Mouse (Mus musculus): Measurements from ENCODE around the gene Wfdc3. TPM values are rescaled to one million over a fixed set of nuclear protein-coding genes. Genes with fewer than 3 reads are reported as not detected.

Wfdc3 gene
- polyA plus RNA-seq, 1 experiment from 2014 or later: 1.1 TPM

DNA sequence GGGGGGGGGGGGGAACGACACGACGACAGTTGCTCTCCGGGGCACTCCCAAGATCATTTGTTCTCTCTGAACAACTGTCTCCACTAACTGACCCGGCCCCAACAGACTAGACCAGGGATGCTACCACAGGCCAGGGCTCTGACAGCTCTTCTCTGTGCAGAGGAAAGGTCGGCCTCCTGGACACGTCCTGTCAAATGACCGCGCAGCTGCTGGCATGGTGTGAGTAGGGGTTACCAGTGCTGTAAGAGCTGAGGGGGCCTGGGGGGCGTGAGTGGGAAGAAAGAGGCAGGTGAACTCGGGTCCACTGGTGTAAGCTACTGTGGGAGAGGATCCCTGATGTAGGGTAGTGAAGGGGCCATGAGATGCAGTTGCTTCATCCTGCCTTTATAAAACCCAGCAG lies 12.1 kb upstream of the Wfdc3 start:
- no peak overlapping the region for H3K4me3 ChIP-seq
- H3K27me3 ChIP-seq: no peaks in the 10 kb centered on the region
- 93% methylated on average over 11 of the region's 11 CpGs for WGBS
- no peak for ATAC-seq (replicated peaks)
- H3K27ac ChIP-seq (replicated peaks): no peak overlapping the region
- H3K9me3 ChIP-seq: no peaks in the 10 kb centered on the region
- no peaks in the 10 kb centered on the region for H3K4me1 ChIP-seq
- no peak overlapping the region for H3K4me2 ChIP-seq (replicated peaks)
- H3K36me3 ChIP-seq: peaks cover 93% of the 10 kb centered on the region
- no peak overlapping the region for H3K9ac ChIP-seq (replicated peaks)

- H3K4me3 ChIP-seq: no peak overlapping the region
- no peak overlapping the region for H3K9ac ChIP-seq (replicated peaks)
- 90% methylated on average over 2 of the region's 2 CpGs for WGBS
- H3K27ac ChIP-seq (replicated peaks): no peak overlapping the region
- peaks cover 83% of the 10 kb centered on the region for H3K36me3 ChIP-seq
- no peak for ATAC-seq (replicated peaks)
- H3K27me3 ChIP-seq: no peaks in the 10 kb centered on the region
- H3K4me2 ChIP-seq (replicated peaks): no peak overlapping the region
- no peaks in the 10 kb centered on the region for H3K9me3 ChIP-seq
- H3K4me1 ChIP-seq: no peaks in the 10 kb centered on the region
These were observed 9.1 kb upstream of the Wfdc3 start for GRCm38 (mm10) chr2:164754800-164755199.

DNA sequence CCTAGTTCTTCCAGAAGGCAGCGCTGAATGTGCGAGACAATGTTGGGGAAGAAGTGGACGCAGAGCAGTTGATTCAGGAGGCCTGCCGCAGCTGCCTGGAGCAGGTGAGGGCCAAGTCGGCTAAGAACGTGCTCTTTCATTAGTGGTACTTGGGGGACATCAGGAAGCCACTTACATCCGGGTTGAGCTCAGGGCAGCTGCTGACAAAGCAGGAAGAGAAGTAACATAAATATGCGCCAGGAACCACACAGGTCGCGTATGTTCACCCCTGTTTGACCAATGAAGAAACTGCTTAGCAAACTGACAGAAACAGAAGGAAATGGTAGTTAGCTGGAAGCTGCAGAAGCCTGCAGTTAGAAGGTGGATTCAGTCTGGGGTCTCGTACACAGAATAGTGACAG lies 8.4 kb upstream of the Wfdc3 start:
- Histone ChIP-seq H3K9ac (replicated peaks) (no peak overlapping the region), H3K4me2 (replicated peaks) (no peak overlapping the region), H3K4me1 (no peaks in the 10 kb centered on the region), H3K27ac (replicated peaks) (no peak overlapping the region), H3K36me3 (peaks cover 76% of the 10 kb centered on the region), H3K27me3 (no peaks in the 10 kb centered on the region), H3K9me3 (no peaks in the 10 kb centered on the region), H3K4me3 (no peak overlapping the region)
- no peak for ATAC-seq (replicated peaks)
- WGBS: 90% methylated on average over 11 of the region's 11 CpGs

- Histone ChIP-seq H3K4me2 (replicated peaks) (no peak overlapping the region), H3K4me3 (no peak overlapping the region), H3K36me3 (peaks cover 78% of the 10 kb centered on the region), H3K27me3 (no peaks in the 10 kb centered on the region), H3K9ac (replicated peaks) (no peak overlapping the region), H3K4me1 (peaks cover 14% of the 10 kb centered on the region), H3K9me3 (no peaks in the 10 kb centered on the region), H3K27ac (replicated peaks) (no peak overlapping the region)
- 87% methylated on average over 2 of the region's 2 CpGs for WGBS
- ATAC-seq (replicated peaks): no peak
These were observed 6.7 kb upstream of the Wfdc3 start for GRCm38 (mm10) chr2:164752454-164752853.

DNA sequence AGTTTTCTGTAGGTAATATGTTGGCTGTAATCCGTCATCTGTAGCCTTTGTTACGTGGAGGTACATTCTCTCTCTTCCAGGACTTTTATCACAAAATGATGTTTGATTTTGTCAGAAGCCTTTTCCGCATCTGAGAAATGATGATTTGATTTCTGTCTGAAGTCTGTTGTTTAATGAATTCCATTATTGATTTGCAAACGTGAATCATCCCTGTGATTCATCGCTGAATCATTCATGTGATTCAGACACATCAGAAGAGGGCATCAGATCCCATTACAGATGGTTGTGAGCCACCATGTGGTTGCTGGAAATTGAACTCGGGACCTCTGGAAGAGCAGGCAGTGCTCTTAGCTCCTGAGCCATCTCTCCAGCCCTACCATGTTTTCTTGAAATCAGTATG lies 3.3 kb upstream of the Wfdc3 start:
- Histone ChIP-seq H3K27ac (replicated peaks) (no peak overlapping the region), H3K4me1 (peaks cover 34% of the 10 kb centered on the region), H3K4me3 (no peak overlapping the region), H3K9me3 (no peaks in the 10 kb centered on the region), H3K9ac (replicated peaks) (no peak overlapping the region), H3K27me3 (no peaks in the 10 kb centered on the region), H3K36me3 (peaks cover 45% of the 10 kb centered on the region; the same call in 1 of the 2 replicates), H3K4me2 (replicated peaks) (no peak overlapping the region)
- 91% methylated on average over 6 of the region's 6 CpGs for WGBS
- no peak for ATAC-seq (replicated peaks)

GRCm38 (mm10) chr2:164748191-164748590 lies 2.5 kb upstream of the Wfdc3 start:
- no peak for ATAC-seq (replicated peaks)
- peaks cover 42% of the 10 kb centered on the region; the same call in 1 of the 2 replicates for H3K36me3 ChIP-seq

DNA sequence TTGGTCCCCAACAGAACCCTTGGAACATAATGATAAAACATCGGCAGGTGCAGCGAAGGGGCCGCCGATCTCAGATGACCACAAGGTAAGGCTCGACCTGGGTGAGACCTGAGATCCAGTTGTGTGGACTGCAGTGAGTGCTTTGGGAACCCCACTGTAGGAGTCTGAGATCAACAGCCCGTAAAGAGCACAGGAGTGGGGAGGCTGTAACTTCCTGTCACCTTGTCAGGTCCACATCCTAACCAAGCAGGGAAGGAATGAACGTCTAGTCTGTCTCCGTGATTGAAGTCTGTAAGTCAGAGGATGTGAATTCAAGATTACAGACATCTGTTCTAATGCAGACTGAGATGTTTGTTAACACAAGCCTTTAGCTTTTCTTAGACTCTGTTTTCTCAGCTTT lies 962 bp upstream of the Wfdc3 start:
- ATAC-seq (replicated peaks): no peak
- Histone ChIP-seq H3K4me3 (peak overlapping the region; percentile 86), H3K36me3 (peaks cover 28% of the 10 kb centered on the region; the same call in 1 of the 2 replicates), H3K9ac (replicated peaks) (peak overlapping the region; percentile 90), H3K27ac (replicated peaks) (no peak overlapping the region), H3K27me3 (no peaks in the 10 kb centered on the region), H3K4me2 (replicated peaks) (peak overlapping the region; percentile 80), H3K4me1 (peaks cover 34% of the 10 kb centered on the region), H3K9me3 (no peaks in the 10 kb centered on the region)
- WGBS: 60% methylated on average over 8 of the region's 8 CpGs

More at GRCm38 (mm10) chr2:164748191-164748590, 2.5 kb upstream of the Wfdc3 start:
- WGBS: 88% methylated on average over 4 of the region's 4 CpGs
- H3K4me1 ChIP-seq: peaks cover 34% of the 10 kb centered on the region
- no peak overlapping the region for H3K4me2 ChIP-seq (replicated peaks)
- H3K27ac ChIP-seq (replicated peaks): no peak overlapping the region
- no peaks in the 10 kb centered on the region for H3K27me3 ChIP-seq
- no peak overlapping the region for H3K4me3 ChIP-seq
- no peaks in the 10 kb centered on the region for H3K9me3 ChIP-seq
- H3K9ac ChIP-seq (replicated peaks): no peak overlapping the region

DNA sequence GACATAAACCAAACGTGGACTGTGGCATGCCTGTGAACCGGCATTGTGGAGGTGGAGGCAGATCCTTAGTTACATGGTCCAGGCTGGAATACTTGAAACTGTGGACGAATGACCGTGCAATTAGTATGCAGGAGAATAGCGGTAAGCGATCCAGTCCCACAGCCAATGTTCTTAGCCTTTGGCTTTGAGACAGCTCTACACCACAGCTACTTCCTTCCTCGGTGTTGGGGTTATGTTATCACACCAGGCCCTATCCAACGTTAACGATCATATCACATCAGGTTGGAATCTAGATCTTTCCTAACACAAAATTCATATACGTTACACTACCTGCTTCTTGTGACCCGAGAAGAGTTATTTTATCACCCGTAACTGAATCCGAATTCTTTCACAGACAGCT lies 744 bp downstream of the Wfdc3 start:
- peak overlapping the region; percentile 86 for H3K4me3 ChIP-seq
- 77% methylated on average over 13 of the region's 13 CpGs for WGBS
- no peaks in the 10 kb centered on the region for H3K9me3 ChIP-seq
- peak overlapping the region; percentile 90; the same call in 1 of the 2 replicates for H3K9ac ChIP-seq (replicated peaks)
- peak overlapping the region; percentile 80 for H3K4me2 ChIP-seq (replicated peaks)
- peak; percentile 7; the same call in 1 of the 2 replicates for ATAC-seq (replicated peaks)
- H3K27me3 ChIP-seq: no peaks in the 10 kb centered on the region
- peaks cover 17% of the 10 kb centered on the region; the same call in 1 of the 2 replicates for H3K36me3 ChIP-seq
- peaks cover 34% of the 10 kb centered on the region for H3K4me1 ChIP-seq
- H3K27ac ChIP-seq (replicated peaks): no peak overlapping the region

DNA sequence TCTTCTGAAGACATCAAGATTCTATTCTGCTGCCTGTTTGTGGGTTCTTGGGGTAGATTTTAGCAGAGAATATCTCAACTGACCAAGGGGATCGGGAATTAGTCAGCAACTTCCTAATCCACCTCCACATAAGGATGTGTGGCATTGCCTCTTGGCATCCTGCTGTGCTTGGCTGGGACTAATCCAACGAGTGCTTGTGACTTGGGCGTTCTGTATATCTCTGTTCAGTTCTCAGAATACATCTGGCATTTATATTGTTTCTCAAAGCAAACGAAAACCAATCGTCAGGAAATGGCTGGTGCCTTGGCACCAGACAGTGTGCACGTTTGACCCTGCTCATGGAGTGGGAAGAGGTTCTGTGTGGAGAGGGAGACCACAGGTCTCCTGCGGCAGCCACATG lies 5.9 kb downstream of the Wfdc3 start:
- H3K9ac ChIP-seq (replicated peaks): no peak overlapping the region
- H3K4me2 ChIP-seq (replicated peaks): no peak overlapping the region
- H3K4me3 ChIP-seq: no peak overlapping the region
- no peak overlapping the region for H3K27ac ChIP-seq (replicated peaks)
- no peaks in the 10 kb centered on the region for H3K36me3 ChIP-seq
- ATAC-seq (replicated peaks): no peak
- H3K4me1 ChIP-seq: peaks cover 2% of the 10 kb centered on the region
- no peaks in the 10 kb centered on the region for H3K9me3 ChIP-seq
- no peaks in the 10 kb centered on the region for H3K27me3 ChIP-seq
- 62% methylated on average over 7 of the region's 7 CpGs for WGBS

DNA sequence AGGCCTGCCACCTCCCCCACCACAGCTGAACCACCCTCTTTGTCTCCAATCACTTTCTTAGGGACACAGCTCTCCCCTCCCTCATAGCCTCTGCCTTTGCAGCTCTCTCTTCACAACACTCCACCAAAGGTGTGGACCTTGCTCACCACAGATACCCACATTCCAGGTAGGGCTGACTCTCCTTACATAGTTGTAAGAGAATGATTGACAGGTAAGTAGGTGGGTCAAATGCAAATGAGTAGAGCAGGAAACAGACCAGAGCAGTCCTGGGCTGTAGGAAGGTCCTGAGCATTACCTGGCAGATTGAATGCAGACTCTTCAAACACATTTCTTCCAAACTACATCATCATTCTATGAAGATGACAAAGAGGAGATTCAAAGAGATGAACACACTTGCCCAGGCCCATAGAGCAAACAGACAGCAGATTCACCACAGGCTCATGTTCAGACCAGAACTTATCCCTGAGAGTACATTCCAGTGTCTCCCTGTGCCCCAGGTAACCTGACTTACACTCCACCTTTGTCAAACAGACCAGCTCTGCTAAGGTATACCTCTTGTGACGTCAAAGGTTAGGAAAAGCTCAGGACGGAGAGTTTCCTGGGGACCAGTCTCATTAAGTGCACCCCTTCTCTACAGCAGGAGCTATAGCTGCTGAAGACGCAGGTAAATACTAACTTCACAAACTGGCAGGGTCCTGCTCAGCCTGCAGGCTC lies 8.2 kb downstream of the Wfdc3 start:
- H3K4me3 ChIP-seq: no peak overlapping the region
- 70% methylated on average over 3 of the region's 3 CpGs for WGBS
- no peaks in the 10 kb centered on the region for H3K27me3 ChIP-seq
- H3K36me3 ChIP-seq: no peaks in the 10 kb centered on the region
- H3K4me2 ChIP-seq (replicated peaks): no peak overlapping the region
- H3K4me1 ChIP-seq: no peaks in the 10 kb centered on the region
- no peak overlapping the region for H3K9ac ChIP-seq (replicated peaks)
- no peak for ATAC-seq (replicated peaks)
- no peaks in the 10 kb centered on the region for H3K9me3 ChIP-seq
- no peak overlapping the region for H3K27ac ChIP-seq (replicated peaks)

- ATAC-seq (replicated peaks): no peak
- H3K9me3 ChIP-seq: no peaks in the 10 kb centered on the region
- 92% methylated on average over 5 of the region's 5 CpGs for WGBS
These were observed 10.3 kb downstream of the Wfdc3 start for GRCm38 (mm10) chr2:164735446-164735845.

GRCm38 (mm10) chr2:164734839-164735238 lies 10.9 kb downstream of the Wfdc3 start:
- WGBS: 84% methylated on average over 5 of the region's 5 CpGs

More at GRCm38 (mm10) chr2:164735446-164735845, 10.3 kb downstream of the Wfdc3 start:
- H3K27me3 ChIP-seq: no peaks in the 10 kb centered on the region
- no peak overlapping the region for H3K27ac ChIP-seq (replicated peaks)
- no peak overlapping the region for H3K4me2 ChIP-seq (replicated peaks)
- H3K9ac ChIP-seq (replicated peaks): no peak overlapping the region
- no peaks in the 10 kb centered on the region for H3K36me3 ChIP-seq
- no peak overlapping the region for H3K4me3 ChIP-seq
- H3K4me1 ChIP-seq: no peaks in the 10 kb centered on the region

DNA sequence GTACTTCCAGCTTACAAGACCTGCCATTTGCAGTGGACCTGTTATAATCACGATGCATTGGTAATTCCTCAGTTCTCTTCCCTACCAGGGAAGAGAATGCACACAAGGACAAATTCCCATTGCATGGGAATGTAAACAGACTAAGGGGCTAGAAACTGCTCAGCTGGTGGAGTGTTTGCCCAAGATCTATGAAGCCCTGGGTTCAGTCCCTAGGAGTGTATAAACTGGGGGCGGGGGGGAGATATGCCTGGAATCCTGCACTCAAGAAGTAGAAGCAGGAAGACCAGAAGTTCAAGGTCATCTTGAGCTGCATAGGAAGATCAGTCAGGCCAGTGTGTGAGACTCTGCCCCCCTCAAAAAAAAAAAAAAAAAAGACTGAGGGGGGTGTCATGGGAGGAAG lies 12.5 kb downstream of the Wfdc3 start:
- WGBS: 87% methylated on average over 2 of the region's 2 CpGs
- no peaks in the 10 kb centered on the region for H3K9me3 ChIP-seq

More at GRCm38 (mm10) chr2:164734839-164735238, 10.9 kb downstream of the Wfdc3 start:
- Histone ChIP-seq H3K4me3 (no peak overlapping the region), H3K36me3 (no peaks in the 10 kb centered on the region), H3K4me2 (replicated peaks) (no peak overlapping the region), H3K27me3 (no peaks in the 10 kb centered on the region), H3K4me1 (no peaks in the 10 kb centered on the region), H3K9ac (replicated peaks) (no peak overlapping the region), H3K9me3 (no peaks in the 10 kb centered on the region), H3K27ac (replicated peaks) (no peak overlapping the region)
- no peak for ATAC-seq (replicated peaks)

More for the DNA sequence above, 12.5 kb downstream of the Wfdc3 start:
- ATAC-seq (replicated peaks): no peak
- H3K4me2 ChIP-seq (replicated peaks): no peak overlapping the region
- no peak overlapping the region for H3K9ac ChIP-seq (replicated peaks)
- H3K36me3 ChIP-seq: no peaks in the 10 kb centered on the region
- no peaks in the 10 kb centered on the region for H3K4me1 ChIP-seq
- H3K27ac ChIP-seq (replicated peaks): no peak overlapping the region
- H3K4me3 ChIP-seq: no peak overlapping the region
- no peaks in the 10 kb centered on the region for H3K27me3 ChIP-seq

Data from forebrain, embryonic 15.5 days (tissue).